Mouse (Mus musculus): ENCODE measurements at regions not wholly inside any gene's neighbourhood (a gene's known extent, or its start where the extent isn't known, plus 50 kb on each side); places are given as distances from the start of the nearest gene placed in this dataset.
A peak's percentile ranks its signal among the peaks of the same experiment; 100 is the strongest.
"Not testable (repeated sequence)": the region's sequence is repeated elsewhere in the genome, so short reads cannot be mapped to it uniquely, and the experiment has no call there.

DNA sequence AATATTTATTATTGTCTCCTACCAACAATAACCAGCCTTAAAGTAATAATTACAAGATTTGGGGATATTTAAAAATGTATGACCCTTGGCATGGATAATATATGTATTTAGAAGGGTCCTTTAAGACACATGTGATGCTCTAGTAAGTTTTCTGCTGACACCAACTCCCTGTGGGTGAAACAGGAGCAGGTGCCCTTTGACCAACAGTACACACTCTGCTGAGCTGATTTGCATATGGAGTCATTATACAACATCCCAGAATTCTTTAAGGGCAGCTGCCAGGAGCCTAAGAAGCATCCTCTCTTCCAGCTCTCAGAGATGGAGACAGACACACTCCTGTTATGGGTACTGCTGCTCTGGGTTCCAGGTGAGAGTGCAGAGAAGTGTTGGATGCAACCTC lies 274.1 kb downstream of the Rpia start:
- Histone ChIP-seq H3K36me3 (replicated peaks) (no peaks in the 10 kb centered on the region), H3K9me3 (peaks cover 2% of the 10 kb centered on the region; the same call in 1 of the 2 replicates), H3K4me3 (no peak overlapping the region), H3K27me3 (replicated peaks) (no peaks in the 10 kb centered on the region), H3K9ac (no peak overlapping the region), H3K27ac (no peak overlapping the region), H3K4me1 (no peaks in the 10 kb centered on the region), H3K4me2 (no peak overlapping the region)
- ATAC-seq (replicated peaks) = no peak

DNA sequence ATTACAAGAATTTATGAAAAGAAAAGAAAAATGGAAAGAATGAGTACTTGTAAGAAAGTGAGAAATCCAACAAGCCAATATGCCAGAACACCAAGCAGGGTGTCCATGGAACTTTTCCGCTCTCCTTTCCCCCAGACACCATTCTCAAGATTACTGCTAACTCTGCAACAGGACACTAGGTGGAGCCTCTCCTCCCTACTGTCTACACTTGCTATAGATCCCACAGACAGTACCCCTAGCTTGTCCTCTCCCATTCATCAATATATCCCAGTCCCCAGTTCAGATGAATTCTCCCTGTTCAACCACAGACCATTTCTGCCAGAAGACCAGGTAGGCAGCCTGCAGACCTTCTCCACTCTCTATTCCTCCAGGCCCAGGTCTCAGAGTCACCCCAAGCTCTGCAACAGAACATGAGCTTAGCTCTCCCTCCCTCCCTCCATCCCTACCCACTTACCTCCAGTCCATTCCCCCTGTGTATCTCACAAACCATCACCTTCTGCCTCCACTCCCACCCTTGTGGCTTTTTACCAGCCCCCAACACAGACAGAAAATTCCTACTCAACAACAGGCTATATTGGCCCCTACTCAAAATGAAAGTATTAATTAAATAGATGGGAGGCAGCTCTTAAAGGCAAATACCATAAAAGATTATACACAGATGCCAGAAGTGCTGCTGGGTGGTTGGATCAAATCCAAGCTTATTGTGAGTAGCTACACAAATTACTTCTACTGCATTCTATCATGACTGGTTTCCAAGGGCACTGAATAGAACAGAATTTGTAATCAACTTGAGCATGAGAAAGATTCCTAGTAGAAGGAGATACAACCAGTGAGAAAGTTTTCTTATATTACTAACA lies 323.2 kb downstream of the Rpia start:
- 0 out of 2 replicates have a peak, but pooled peaks have one; percentile 45 for ATAC-seq (replicated peaks)
- 83% methylated on average over 1 of the region's 1 CpGs for WGBS
- no peak overlapping the region for H3K27ac ChIP-seq
- H3K4me1 ChIP-seq = no peaks in the 10 kb centered on the region
- H3K9me3 ChIP-seq = no peaks in the 10 kb centered on the region
- no peak overlapping the region for H3K4me3 ChIP-seq
- H3K36me3 ChIP-seq (replicated peaks) = no peaks in the 10 kb centered on the region
- H3K4me2 ChIP-seq = no peak overlapping the region
- no peak overlapping the region for H3K9ac ChIP-seq
- H3K27me3 ChIP-seq (replicated peaks) = no peaks in the 10 kb centered on the region

DNA sequence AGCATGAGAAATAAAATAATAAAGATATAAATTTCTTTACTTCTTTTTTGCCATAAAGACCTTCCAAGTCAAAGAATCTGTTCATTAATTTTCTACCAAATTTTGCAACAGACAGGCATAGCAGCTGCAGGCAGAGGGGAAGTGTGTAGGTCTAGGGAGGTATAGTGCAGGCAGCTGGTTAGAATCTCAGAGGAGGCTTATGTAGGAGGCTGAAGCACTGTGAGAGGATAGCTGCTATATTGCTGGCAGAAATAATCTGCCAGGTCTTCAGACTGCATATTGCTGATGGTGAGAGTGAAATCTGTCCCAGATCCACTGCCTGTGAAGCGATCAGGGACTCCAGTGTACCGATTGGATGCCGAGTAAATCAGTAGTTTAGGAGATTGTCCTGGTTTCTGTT lies 334.8 kb downstream of the Rpia start:
- 83% methylated on average over 3 of the region's 3 CpGs for WGBS
- ATAC-seq (replicated peaks) = no peak

DNA sequence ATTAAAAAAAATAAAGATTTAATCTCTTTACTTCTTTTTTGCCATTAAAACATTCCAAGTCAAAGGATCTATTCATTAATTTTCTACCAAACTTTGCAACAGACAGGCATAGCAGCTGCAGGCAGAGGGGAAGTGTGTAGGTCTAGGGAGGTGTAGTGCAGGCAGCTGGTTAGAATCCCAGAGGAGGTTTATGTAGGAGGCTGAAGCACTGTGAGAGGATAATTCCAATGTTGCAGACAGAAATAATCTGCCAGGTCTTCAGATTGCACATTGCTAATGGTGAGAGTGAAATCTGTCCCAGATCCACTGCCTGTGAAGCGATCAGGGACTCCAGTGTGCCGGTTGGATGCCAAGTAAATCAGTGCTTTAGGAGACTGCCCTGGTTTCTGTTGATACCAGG lies 357.3 kb downstream of the Rpia start:
- WGBS = 90% methylated on average over 2 of the region's 2 CpGs

More for the DNA sequence above, 334.8 kb downstream of the Rpia start:
- Histone ChIP-seq H3K4me3 (no peak overlapping the region), H3K27me3 (replicated peaks) (no peaks in the 10 kb centered on the region), H3K9me3 (no peaks in the 10 kb centered on the region), H3K4me1 (no peaks in the 10 kb centered on the region), H3K36me3 (replicated peaks) (no peaks in the 10 kb centered on the region), H3K9ac (no peak overlapping the region), H3K4me2 (no peak overlapping the region), H3K27ac (no peak overlapping the region)

DNA sequence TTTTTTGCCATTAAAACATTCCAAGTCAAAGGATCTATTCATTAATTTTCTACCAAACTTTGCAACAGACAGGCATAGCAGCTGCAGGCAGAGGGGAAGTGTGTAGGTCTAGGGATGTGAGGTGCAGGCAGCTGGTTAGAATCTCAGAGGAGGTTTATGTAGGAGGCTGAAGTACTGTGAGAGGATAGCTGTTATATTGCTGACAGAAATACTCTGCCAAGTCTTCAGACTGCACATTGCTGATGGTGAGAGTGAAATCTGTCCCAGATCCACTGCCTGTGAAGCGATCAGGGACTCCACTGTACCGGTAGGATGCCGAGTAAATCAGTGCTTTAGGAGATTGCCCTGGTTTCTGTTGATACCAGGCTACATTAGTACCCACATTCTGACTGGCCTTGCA lies 385.7 kb downstream of the Rpia start:
- H3K4me2 ChIP-seq = not testable (repeated sequence)
- 94% methylated on average over 3 of the region's 3 CpGs for WGBS

More for the DNA sequence above, 357.3 kb downstream of the Rpia start:
- H3K9me3 ChIP-seq; H3K27me3 ChIP-seq (replicated peaks); H3K4me2 ChIP-seq; ATAC-seq (replicated peaks); H3K4me1 ChIP-seq; H3K27ac ChIP-seq; H3K9ac ChIP-seq; H3K4me3 ChIP-seq; H3K36me3 ChIP-seq (replicated peaks): not testable (repeated sequence)

DNA sequence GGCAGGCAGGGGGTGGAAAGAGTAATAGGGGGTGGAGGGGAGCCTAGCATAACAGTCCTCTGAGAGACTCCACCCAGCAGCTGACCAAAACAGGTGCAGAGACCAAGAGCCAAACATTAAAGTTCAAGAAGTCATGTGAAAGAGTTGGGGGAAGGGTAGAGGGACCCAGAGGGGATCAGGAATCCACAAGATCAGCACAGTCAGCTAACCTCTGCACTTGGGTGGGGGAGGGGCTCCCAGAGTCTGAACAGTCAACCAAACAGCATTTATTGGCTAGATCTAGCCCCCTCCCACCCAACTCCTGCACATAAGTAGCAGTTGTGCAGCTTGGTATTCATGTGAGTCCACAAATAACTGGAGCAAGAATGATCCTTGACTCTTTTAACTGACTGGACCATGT lies 402.2 kb downstream of the Rpia start:
- ATAC-seq (replicated peaks); H3K27me3 ChIP-seq (replicated peaks); H3K9me3 ChIP-seq; H3K4me1 ChIP-seq; H3K4me3 ChIP-seq; H3K27ac ChIP-seq; H3K36me3 ChIP-seq (replicated peaks); H3K4me2 ChIP-seq; H3K9ac ChIP-seq: not testable (repeated sequence)

More for the DNA sequence above, 385.7 kb downstream of the Rpia start:
- H3K27ac ChIP-seq; H3K27me3 ChIP-seq (replicated peaks); H3K4me3 ChIP-seq; H3K36me3 ChIP-seq (replicated peaks); H3K9ac ChIP-seq; ATAC-seq (replicated peaks); H3K4me1 ChIP-seq; H3K9me3 ChIP-seq: not testable (repeated sequence)

DNA sequence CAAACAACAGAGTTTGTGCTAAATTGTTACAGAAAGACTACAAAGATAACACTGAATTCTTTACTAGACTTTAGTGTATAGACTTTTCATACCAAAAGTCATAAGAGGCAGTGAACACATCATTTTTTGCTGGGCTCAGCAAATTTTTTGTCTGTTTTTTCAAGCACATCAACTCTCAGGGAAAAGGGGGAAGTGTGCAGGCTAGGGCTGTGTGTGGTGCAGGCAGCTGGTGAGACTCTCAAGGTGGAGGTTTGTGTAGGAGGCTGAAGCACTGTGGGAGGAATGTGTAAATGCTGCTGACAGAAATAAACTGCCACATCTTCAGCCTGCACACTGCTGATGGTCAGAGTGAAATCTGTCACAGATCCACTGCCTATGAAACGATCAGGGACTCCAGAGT lies 405.6 kb downstream of the Rpia start:
- H3K4me2 ChIP-seq; H3K36me3 ChIP-seq (replicated peaks); H3K27ac ChIP-seq; H3K4me1 ChIP-seq; H3K9me3 ChIP-seq; H3K9ac ChIP-seq; H3K4me3 ChIP-seq; ATAC-seq (replicated peaks); H3K27me3 ChIP-seq (replicated peaks): not testable (repeated sequence)
- no CpG with 5 or more reads among the region's 1 CpGs for WGBS

DNA sequence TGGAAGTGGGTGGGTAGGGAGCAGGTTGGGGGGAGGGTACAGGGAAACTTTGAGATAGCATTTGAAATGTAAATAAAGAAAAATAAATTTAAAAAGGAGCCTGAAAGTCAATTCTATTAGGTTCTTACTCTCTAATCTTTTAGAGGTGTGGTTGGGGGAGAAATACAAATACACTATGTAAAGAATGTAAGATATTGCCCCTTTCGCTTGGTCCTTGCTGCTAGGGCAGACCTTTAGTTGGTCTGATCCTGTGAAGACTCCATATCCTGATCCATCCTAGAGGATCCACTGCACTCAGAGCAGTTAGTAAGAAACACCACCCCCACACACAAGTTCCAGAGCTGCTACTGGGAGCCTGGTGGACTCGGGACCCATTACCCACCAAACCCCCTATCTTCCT lies 412.7 kb downstream of the Rpia start:
- H3K4me1 ChIP-seq; H3K9me3 ChIP-seq; H3K9ac ChIP-seq; H3K4me3 ChIP-seq; H3K4me2 ChIP-seq; H3K27me3 ChIP-seq (replicated peaks); ATAC-seq (replicated peaks); H3K27ac ChIP-seq; H3K36me3 ChIP-seq (replicated peaks): not testable (repeated sequence)
- 88% methylated on average over 2 of the region's 2 CpGs for WGBS

DNA sequence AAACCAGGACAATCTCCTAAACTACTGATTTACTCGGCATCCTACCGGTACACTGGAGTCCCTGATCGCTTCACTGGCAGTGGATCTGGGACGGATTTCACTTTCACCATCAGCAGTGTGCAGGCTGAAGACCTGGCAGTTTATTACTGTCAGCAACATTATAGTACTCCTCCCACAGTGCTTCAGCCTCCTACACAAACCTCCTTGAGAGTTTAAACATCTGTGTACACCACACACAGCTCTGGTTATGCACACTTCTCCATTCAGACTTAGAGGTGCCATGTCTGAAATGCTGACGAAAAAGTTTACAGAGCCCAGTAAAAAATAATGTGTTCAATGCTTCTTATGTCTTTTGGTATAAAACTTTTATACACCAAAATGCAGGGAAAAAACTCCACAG lies 420.2 kb downstream of the Rpia start:
- not testable (repeated sequence) for H3K27me3 ChIP-seq (replicated peaks)

DNA sequence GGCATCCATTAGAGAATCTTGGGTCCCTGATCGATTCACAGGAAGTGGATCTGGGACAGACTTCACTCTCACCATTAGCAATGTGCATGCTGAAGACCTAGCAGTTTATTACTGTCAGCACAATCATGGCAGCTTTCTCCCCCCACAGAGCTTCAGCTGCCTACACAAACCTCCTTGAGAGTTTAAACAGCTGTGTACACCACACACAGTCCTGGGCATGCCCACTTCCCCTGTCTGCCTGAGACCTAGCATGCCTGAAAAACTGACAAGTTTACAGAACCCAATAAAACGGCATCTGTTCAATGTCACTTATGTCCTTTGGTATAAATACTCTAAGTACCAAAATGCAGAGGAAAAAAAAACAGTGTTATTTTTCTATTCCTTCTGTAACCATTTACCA lies 435.7 kb downstream of the Rpia start:
- H3K27ac ChIP-seq = no peak overlapping the region
- H3K36me3 ChIP-seq (replicated peaks) = no peaks in the 10 kb centered on the region
- H3K9me3 ChIP-seq = no peaks in the 10 kb centered on the region
- no peaks in the 10 kb centered on the region for H3K27me3 ChIP-seq (replicated peaks)
- no peak overlapping the region for H3K9ac ChIP-seq
- no peak for ATAC-seq (replicated peaks)
- no peak overlapping the region for H3K4me2 ChIP-seq
- H3K4me3 ChIP-seq = no peak overlapping the region
- no peaks in the 10 kb centered on the region for H3K4me1 ChIP-seq
- WGBS = 78% methylated on average over 2 of the region's 2 CpGs

More for the DNA sequence above, 420.2 kb downstream of the Rpia start:
- WGBS = 91% methylated on average over 5 of the region's 5 CpGs
- H3K36me3 ChIP-seq (replicated peaks); H3K9ac ChIP-seq; ATAC-seq (replicated peaks); H3K9me3 ChIP-seq; H3K27ac ChIP-seq; H3K4me3 ChIP-seq; H3K4me1 ChIP-seq; H3K4me2 ChIP-seq: not testable (repeated sequence)

DNA sequence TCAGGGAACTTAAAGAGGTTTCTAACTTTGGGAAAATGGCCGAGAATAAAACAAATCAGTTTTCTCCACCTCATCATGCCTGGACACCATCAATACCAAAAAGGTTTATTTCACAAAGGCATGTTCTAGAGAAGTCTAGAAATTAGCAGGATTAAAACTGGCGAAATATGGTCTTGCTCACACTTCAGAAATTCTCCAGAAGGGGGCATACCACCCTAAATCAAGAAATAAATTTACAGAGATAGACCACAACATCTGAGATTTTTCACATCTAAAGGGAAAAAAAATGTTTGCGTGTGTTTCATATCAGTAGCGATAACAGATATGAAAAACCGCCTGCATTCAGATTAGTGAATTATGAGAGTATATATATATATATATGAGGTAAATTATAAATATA lies 449.9 kb downstream of the Rpia start:
- H3K27me3 ChIP-seq (replicated peaks) = no peaks in the 10 kb centered on the region
- no peak for ATAC-seq (replicated peaks)
- H3K4me2 ChIP-seq = no peak overlapping the region
- H3K9ac ChIP-seq = no peak overlapping the region
- WGBS = 81% methylated on average over 5 of the region's 5 CpGs
- no peaks in the 10 kb centered on the region for H3K9me3 ChIP-seq
- no peaks in the 10 kb centered on the region for H3K4me1 ChIP-seq
- H3K36me3 ChIP-seq (replicated peaks) = no peaks in the 10 kb centered on the region
- no peak overlapping the region for H3K27ac ChIP-seq
- no peak overlapping the region for H3K4me3 ChIP-seq

DNA sequence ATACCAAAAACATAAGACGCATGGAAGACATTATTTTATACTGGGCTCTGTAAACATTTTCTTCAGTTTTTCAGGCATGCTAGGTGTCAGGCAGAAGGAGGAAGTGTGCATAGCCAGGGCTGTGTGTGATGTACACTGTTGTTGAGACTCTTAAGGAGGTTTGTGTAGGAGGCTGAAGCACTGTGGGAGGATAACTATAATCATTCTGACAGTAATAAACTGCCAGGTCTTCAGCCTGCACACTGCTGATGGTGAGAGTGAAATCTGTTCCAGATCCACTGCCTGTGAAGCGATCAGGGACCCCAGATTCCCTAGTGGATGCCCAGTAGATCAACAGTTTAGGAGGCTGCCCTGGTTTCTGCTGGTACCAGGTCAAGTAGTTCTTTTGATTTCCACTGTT lies 451.3 kb downstream of the Rpia start:
- not testable (repeated sequence) for H3K4me1 ChIP-seq; H3K9ac ChIP-seq; H3K27me3 ChIP-seq (replicated peaks); H3K36me3 ChIP-seq (replicated peaks); H3K4me3 ChIP-seq; H3K4me2 ChIP-seq; H3K27ac ChIP-seq; ATAC-seq (replicated peaks); H3K9me3 ChIP-seq
- WGBS = 88% methylated on average over 2 of the region's 2 CpGs

DNA sequence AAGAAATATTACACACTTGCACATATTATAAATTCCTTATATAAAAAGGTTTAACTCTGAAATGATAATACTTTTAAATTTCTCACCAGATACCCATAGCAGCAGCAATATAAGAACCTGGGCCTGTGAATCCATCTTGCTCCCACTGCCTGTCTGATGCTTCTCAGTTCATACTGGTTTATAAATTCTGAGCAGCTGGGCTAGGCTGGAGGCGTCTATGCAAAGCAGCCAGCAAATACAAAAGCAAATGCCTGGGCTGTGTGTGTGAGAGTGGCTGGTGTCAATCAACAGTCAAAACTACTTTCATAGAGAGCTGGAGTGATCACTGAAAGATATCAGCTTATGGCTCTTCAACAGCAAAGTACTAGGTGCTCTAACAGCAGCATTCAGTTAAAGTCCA lies 476.7 kb downstream of the Rpia start:
- H3K9ac ChIP-seq = no peak overlapping the region
- H3K9me3 ChIP-seq = no peaks in the 10 kb centered on the region
- H3K4me3 ChIP-seq = no peak overlapping the region
- H3K36me3 ChIP-seq (replicated peaks) = no peaks in the 10 kb centered on the region
- no peaks in the 10 kb centered on the region for H3K27me3 ChIP-seq (replicated peaks)
- H3K4me1 ChIP-seq = no peaks in the 10 kb centered on the region
- H3K27ac ChIP-seq = no peak overlapping the region
- WGBS = 68% methylated on average over 1 of the region's 1 CpGs
- no peak for ATAC-seq (replicated peaks)
- no peak overlapping the region for H3K4me2 ChIP-seq

Measured in midbrain, embryonic 15.5 days (tissue).